Mouse (Mus musculus): ENCODE measurements at regions not wholly inside any gene's neighbourhood (a gene's known extent, or its start where the extent isn't known, plus 50 kb on each side); places are given as distances from the start of the nearest gene placed in this dataset.

DNA sequence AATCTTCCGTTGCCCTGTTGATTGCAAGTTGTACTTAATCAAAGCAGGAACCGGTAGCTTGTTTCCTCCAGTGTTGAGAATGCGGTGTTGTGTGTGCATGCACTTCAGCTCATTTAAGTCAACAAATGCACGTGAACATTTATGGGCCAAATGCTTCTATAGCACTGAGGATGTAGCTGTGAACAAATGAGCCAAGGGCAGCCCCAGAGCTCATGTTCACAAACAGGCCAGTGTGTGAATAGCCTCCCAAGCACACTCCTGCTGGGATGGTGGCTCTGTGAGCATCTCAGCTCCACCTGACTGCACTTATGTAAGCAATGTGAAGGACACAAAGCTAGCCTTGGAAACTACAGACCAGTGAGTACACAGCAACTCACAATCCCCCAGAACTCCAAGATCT is 183.9 kb upstream of the Sox2 start:
- in situ Hi-C loops (cut with MboI, MseI): no loop called here

- in situ Hi-C loops (cut with MboI, MseI): no loop called here
Observed at GRCm38 (mm10) chr3:34465040-34465831, 185.0 kb upstream of the Sox2 start.

DNA sequence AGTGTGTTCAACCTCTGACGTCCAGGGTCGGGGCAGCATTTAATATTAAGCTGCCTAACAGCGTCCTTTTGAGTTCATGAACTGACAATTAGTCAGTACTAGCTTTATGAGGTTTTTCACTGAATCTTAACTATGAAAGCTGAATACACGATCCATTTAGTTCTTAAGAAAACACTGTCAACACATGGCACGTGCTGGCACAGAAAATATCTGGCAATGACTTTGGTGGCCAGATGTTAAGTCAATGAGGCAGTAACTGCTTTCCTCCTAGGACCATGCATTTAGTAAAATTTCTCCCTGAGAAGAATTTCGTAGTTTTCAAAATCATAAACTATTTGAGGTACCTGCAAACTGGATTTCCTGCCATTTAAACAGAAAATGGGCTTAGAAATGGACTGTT is 191.4 kb upstream of the Sox2 start:
- in situ Hi-C loops (cut with MboI, MseI): no loop called here

DNA sequence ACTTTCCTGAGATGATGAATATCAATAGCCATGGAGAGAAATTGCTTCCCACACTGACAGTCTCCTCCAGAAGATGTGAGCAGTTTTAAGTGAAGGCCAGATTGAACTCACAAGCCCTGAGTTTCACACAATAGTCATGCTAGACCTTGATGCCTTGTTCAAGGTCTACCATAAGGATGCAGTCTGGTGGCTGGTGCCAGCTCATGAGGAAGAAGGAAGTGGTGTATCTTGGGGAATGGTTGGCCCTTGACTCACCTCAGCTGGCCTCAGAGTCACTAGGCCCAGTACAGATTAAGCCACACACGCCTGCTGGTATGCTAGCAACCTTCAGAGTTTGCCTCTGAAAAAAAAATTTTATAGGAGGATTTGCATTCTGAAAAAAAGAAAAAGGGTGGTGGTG is 192.4 kb upstream of the Sox2 start:
- in situ Hi-C loops (cut with MboI, MseI): no loop called here

- in situ Hi-C loops (cut with MboI, MseI): no loop called here
Observed at GRCm38 (mm10) chr3:34456488-34457433, 193.4 kb upstream of the Sox2 start.

DNA sequence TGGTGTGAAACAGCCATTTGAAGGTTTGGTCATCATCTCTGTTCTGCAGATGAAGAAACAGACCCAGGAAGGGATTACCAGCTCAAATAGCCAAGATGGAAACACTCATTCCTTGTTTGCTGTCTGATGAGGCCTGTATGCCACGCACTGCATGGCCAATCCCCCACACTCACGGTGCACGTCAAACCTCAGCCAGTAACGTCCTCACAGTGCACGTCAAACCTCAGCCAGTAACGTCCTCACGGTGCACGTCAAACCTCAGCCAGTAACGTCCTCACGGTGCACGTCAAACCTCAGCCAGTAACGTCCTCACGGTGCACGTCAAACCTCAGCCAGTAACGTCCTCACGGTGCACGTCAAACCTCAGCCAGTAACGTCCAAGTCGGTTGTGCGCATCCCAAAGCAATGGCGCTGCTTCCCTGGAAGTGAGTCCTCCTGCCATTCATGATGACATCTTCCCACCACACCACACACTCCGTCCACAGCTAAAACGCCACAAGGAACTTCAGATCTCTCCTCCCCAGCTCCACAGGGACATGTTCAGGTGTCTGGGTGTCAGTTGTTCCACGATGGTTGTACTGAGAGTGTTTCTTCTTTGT is 196.1 kb upstream of the Sox2 start:
- in situ Hi-C loops (cut with MboI, MseI): no loop called here

DNA sequence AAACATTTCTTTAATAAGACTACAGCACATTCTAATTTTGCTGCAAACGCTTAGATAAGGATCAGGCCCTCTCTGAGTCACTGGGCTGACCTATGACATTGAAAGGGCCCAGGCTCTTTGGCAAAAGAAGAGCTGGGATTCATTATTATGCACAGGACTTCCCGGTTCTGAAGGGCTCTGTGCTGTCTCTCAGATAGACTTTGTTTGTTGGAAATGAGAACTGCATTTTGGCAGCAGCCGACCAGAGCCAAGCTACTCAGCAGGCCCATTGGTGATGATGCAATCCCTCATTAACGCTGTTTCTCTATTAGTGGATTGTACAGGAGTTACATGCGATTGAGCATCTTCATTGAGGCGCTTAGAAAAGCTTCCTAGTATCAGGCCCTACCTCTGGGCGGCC is 204.9 kb upstream of the Sox2 start:
- in situ Hi-C loops (cut with MboI, MseI): no loop called here

- in situ Hi-C loops (cut with MboI, MseI): no loop called here
Observed at GRCm38 (mm10) chr3:34444802-34445201, 205.4 kb upstream of the Sox2 start.

- in situ Hi-C loops (cut with MboI, MseI): no loop called here
Observed at GRCm38 (mm10) chr3:34443731-34444628, 206.2 kb upstream of the Sox2 start.

DNA sequence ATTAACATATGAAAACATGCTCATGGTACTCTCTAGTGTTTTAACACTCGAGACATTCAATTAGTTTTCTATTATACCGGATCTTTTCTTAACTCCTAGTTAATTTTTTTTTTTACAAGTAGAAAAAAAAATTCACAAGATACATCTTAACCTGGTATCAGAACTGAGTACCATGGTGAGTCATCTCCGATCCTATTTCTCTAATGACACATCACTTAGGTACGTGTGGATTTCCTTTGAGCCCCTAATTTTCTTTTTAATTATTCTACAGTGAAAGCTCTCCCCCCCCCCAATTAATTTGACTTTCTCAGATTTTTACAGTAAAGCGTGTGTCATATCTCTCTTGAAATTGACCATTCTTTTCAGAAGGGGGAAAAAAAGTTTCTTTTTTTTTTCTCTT is 206.9 kb upstream of the Sox2 start:
- in situ Hi-C loops (cut with MboI, MseI): no loop called here

GRCm38 (mm10) chr3:34441792-34442191 is 208.4 kb upstream of the Sox2 start:
- in situ Hi-C loops (cut with MboI, MseI): no loop called here

- in situ Hi-C loops (cut with MboI, MseI): no loop called here
Observed at GRCm38 (mm10) chr3:34441266-34441665, 208.9 kb upstream of the Sox2 start.

DNA sequence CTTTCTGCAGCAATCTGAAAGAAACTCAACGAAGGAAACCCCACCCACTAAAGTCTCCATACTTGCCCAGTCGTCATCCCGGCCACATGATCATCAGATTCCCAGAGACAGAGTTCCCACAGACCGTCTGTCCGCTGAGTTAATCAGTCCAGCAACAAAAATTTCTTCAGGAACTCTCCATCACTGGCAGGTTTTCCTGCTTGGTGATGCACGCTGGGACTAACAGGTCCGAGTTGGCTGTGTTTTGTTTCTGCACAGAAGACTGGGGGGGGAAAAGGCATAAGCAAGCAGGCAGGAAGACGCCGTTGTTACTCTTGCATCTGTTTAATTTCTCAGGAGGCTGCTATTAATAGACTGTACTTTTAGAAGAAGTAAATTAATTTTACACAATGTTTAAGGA is 215.3 kb upstream of the Sox2 start:
- in situ Hi-C loops (cut with MboI, MseI): loop anchor here (10.0 kb wide), 1 partner anchor 910 kb away; no protein-coding TSS in a partner anchor

GRCm38 (mm10) chr3:34427967-34428366 is 222.2 kb upstream of the Sox2 start:
- in situ Hi-C loops (cut with MboI, MseI): no loop called here

- in situ Hi-C loops (cut with MboI, MseI): no loop called here
Observed at GRCm38 (mm10) chr3:34427495-34427894, 222.7 kb upstream of the Sox2 start.

- in situ Hi-C loops (cut with MboI, MseI): no loop called here
Observed at GRCm38 (mm10) chr3:34426955-34427354, 223.2 kb upstream of the Sox2 start.

DNA sequence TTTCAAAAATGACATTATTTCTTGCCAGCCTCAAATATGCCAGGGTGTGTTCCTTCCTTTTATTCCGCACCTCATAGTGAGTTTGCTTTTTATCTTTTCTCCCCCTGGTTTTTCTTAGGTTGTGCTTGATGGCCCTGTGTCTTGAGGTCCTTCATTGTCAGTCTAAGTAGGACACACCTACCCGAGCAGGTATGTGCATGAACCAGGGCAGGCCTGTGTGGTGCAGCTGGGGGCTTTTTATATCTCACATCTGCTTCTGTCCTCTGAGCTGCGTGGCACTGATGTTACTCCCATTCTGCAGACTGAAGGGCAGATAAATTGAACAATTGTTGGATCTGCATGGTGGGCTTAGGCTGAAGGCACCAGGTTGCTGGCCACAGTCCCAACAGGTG is 238.3 kb upstream of the Sox2 start:
- in situ Hi-C loops (cut with MboI, MseI): loop anchor here (10.0 kb wide), 1 partner anchor 1307 kb away; no protein-coding TSS in a partner anchor

DNA sequence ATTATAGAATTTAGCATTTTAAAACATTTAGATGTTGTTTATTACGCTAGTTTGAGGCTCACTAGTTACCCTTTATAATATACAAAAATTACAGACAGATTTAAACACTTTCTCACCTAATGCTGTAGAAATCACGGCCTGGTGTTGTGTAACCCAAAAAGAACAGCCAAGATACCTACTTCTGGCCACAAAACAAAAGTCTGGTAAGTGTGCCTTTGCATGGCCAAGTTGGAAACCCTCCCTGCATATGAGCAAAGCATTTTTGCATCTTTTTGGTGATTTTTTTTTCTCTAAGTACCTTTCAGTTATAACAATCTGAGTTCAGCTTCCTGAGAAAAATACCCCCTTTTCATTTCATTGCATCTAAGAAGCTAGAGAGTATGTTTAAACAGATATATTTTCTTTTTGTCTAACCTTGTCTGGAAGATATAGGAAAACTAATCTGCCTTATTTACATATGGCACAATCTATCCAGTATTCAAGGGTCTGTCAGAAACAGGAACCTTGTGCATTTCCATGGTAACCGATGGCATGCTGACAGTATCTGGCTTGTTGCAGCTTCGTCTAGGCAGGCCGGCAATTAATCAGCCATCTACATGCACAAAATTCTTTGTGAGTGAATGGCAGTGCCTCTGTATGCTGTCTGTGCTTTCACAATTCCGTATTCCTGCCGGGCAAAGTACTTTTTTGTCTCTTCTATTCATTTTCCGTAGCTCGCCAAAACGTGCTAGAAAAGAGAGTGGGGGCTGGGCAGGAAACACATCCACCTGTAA is 238.9 kb upstream of the Sox2 start:
- in situ Hi-C loops (cut with MboI, MseI): loop anchor here (10.0 kb wide), 1 partner anchor 1307 kb away; no protein-coding TSS in a partner anchor

DNA sequence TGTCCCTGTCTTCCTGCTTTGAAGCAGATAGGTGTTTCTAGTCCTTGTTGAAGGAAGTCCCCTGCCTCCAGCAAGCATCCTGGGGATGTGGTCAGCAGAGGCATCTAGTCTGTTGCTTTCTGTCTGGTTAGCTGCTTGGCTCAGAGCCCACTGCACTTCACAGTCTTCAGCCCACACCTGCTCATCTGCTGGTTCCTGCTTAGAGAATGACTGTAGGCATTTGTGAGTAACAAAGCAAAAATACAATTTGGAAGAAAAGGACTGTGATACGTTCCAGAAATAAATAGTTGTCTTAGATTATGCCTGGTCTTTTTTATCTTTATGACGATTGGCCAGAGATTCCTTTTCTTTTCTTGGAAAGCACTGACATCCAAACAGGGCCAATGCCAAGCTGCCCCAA is 246.6 kb upstream of the Sox2 start:
- in situ Hi-C loops (cut with MboI, MseI): no loop called here

- in situ Hi-C loops (cut with MboI, MseI): no loop called here
Observed at GRCm38 (mm10) chr3:34391275-34391674, 258.9 kb upstream of the Sox2 start.

Data from T-helper 1 cell (primary cell).